Mouse (Mus musculus) inflammation-experienced regulatory T-cells, adult 16 weeks (primary cell): ENCODE results near the gene Olfr1106. TPM values are rescaled to one million over a fixed set of nuclear protein-coding genes. Genes with fewer than 3 reads are reported as not detected.

Experiments used
- polyA plus RNA-seq: library from polyadenylated mRNA; unstranded; fragments of 100-300 nt; shearing (Covaris generic); gene quantifications from one replicate; pipeline ENCODE4 v1.2.1, GENCODE M21; 2017

Olfr1106 gene
- polyA plus RNA-seq = not detected

GRCm38 (mm10) chr2:87052173-87052572, at the start of gene Olfr1106:
Gene Olfr1106 (minus strand): TSS chr2:87052273.

GRCm38 (mm10) chr2:87095908-87096307, 43.8 kb upstream of the Olfr1106 start, which contains the start of gene Olfr1109:
Gene Olfr1109 (minus strand): TSS chr2:87096008.

GRCm38 (mm10) chr2:87075717-87076116, 23.6 kb upstream of the Olfr1106 start, which contains the start of gene Olfr1107:
Gene Olfr1107 (minus strand): TSS chr2:87075817.

GRCm38 (mm10) chr2:87036431-87036830, 15.6 kb downstream of the Olfr1106 start, which contains the start of gene Olfr1105:
Gene Olfr1105 (minus strand): TSS chr2:87036531.

GRCm38 (mm10) chr2:87026980-87027379, 25.1 kb downstream of the Olfr1106 start, which contains the start of gene Olfr1104:
Gene Olfr1104 (minus strand): TSS chr2:87027080.

GRCm38 (mm10) chr2:86998098-86998497, 54.0 kb downstream of the Olfr1106 start, which contains the start of gene Olfr1102:
Gene Olfr1102 (plus strand): TSS chr2:86998398.

Other genes starting within 250 kb of the Olfr1106 start
- gene Olfr141, start 242.3 kb downstream of the Olfr1106 start, polyA plus RNA-seq = not detected
- not detected for gene Olfr1094, start 227.6 kb downstream of the Olfr1106 start, polyA plus RNA-seq
- gene Olfr1095, start 200.6 kb downstream of the Olfr1106 start, polyA plus RNA-seq = not detected
- not detected for gene Gm13723, start 177.5 kb downstream of the Olfr1106 start, polyA plus RNA-seq
- not detected for gene Olfr1097, start 160.1 kb downstream of the Olfr1106 start, polyA plus RNA-seq
- not detected for gene Olfr1098, start 127.7 kb downstream of the Olfr1106 start, polyA plus RNA-seq
- not detected for gene Olfr1099, start 91.6 kb downstream of the Olfr1106 start, polyA plus RNA-seq
- gene Olfr1100, start 72.3 kb downstream of the Olfr1106 start, polyA plus RNA-seq = not detected
- not detected for gene Olfr1101, start 61.1 kb downstream of the Olfr1106 start, polyA plus RNA-seq
- gene Olfr1102, start 53.9 kb downstream of the Olfr1106 start, polyA plus RNA-seq = not detected
- not detected for gene Olfr1104, start 25.2 kb downstream of the Olfr1106 start, polyA plus RNA-seq
- gene Olfr1105, start 15.7 kb downstream of the Olfr1106 start, polyA plus RNA-seq = not detected
- gene Olfr1107, start 23.5 kb upstream of the Olfr1106 start, polyA plus RNA-seq = not detected
- not detected for gene Olfr1109, start 43.7 kb upstream of the Olfr1106 start, polyA plus RNA-seq
- gene Olfr259, start 62.3 kb upstream of the Olfr1106 start, polyA plus RNA-seq = not detected
- not detected for gene Olfr1110, start 88.0 kb upstream of the Olfr1106 start, polyA plus RNA-seq
- gene Olfr1111, start 100.4 kb upstream of the Olfr1106 start, polyA plus RNA-seq = not detected
- not detected for gene Olfr1112, start 135.5 kb upstream of the Olfr1106 start, polyA plus RNA-seq
- gene Olfr1113, start 156.7 kb upstream of the Olfr1106 start, polyA plus RNA-seq = not detected
- gene Olfr1115, start 195.7 kb upstream of the Olfr1106 start, polyA plus RNA-seq = not detected
- 0.02 TPM for gene Olfr1116, start 215.3 kb upstream of the Olfr1106 start, polyA plus RNA-seq